Mouse (Mus musculus): ENCODE data around the gene Rpusd2. TPM values are rescaled to one million over a fixed set of nuclear protein-coding genes. Genes with fewer than 3 reads are reported as not detected.
"Not testable (repeated sequence)": the region's sequence is repeated elsewhere in the genome, so short reads cannot be mapped to it uniquely, and the experiment has no call there.

Rpusd2 gene
- polyA plus RNA-seq, 1 experiment, result 3.5 TPM

- no peak for TF ChIP-seq POLR2A (IDR thresholded peaks at IDR 0.05; ENCODE audit: borderline replicate concordance, extremely low read depth, low read depth, low read length)
- TF ChIP-seq CTCF (IDR thresholded peaks at IDR 0.05; ENCODE audit: insufficient read depth, low read length), result no peak
- Histone ChIP-seq H3K4me1 (ENCODE audit: control insufficient read depth, insufficient read depth, low read length) (peaks cover 3% of the 10 kb centered on the region; the same call in 1 of the 2 replicates), H3K4me3 (replicated peaks; ENCODE audit: extremely low read depth, low read depth, low read length) (peak overlapping the region; percentile 6)
- WGBS, result 45% methylated on average over 12 of the region's 12 CpGs
- DNase-seq, result peak; percentile 9
Observed at GRCm38 (mm10) chr2:119015604-119016180, 18.9 kb upstream of the Rpusd2 start.

- H3K4me1 ChIP-seq (ENCODE audit: control insufficient read depth, insufficient read depth, low read length); DNase-seq; H3K4me3 ChIP-seq (replicated peaks; ENCODE audit: extremely low read depth, low read depth, low read length): not testable (repeated sequence)
- WGBS, result 80% methylated on average over 4 of the region's 4 CpGs
Observed at GRCm38 (mm10) chr2:119016312-119016711, 18.3 kb upstream of the Rpusd2 start.

GRCm38 (mm10) chr2:119017647-119018046 lies 16.9 kb upstream of the Rpusd2 start:
- no peak for TF ChIP-seq POLR2A (IDR thresholded peaks at IDR 0.05; ENCODE audit: borderline replicate concordance, extremely low read depth, low read depth, low read length)
- peak; percentile 9; the same call in 1 of the 2 replicates for TF ChIP-seq CTCF (IDR thresholded peaks at IDR 0.05; ENCODE audit: insufficient read depth, low read length)
- 96% methylated on average over 3 of the region's 3 CpGs for whole genome bisulfite sequencing
- H3K4me1 ChIP-seq (ENCODE audit: control insufficient read depth, insufficient read depth, low read length), result peaks cover 3% of the 10 kb centered on the region; the same call in 1 of the 2 replicates
- no peak for DNase-seq
- no peak overlapping the region for H3K4me3 ChIP-seq (replicated peaks; ENCODE audit: extremely low read depth, low read depth, low read length)

GRCm38 (mm10) chr2:119018391-119019122 lies 16.0 kb upstream of the Rpusd2 start:
- WGBS, result 56% methylated on average over 22 of the region's 22 CpGs
- no peak for DNase-seq
- H3K4me1 ChIP-seq (ENCODE audit: control insufficient read depth, insufficient read depth, low read length), result peaks cover 3% of the 10 kb centered on the region; the same call in 1 of the 2 replicates

GRCm38 (mm10) chr2:119019131-119019530 lies 15.5 kb upstream of the Rpusd2 start:
- no peak overlapping the region for H3K4me3 ChIP-seq (replicated peaks; ENCODE audit: extremely low read depth, low read depth, low read length)
- WGBS, result 50% methylated on average over 5 of the region's 5 CpGs
- no peak for DNase-seq
- H3K4me1 ChIP-seq (ENCODE audit: control insufficient read depth, insufficient read depth, low read length), result peaks cover 3% of the 10 kb centered on the region; the same call in 1 of the 2 replicates
- TF ChIP-seq CTCF (IDR thresholded peaks at IDR 0.05; ENCODE audit: insufficient read depth, low read length), result no peak
- no peak for TF ChIP-seq POLR2A (IDR thresholded peaks at IDR 0.05; ENCODE audit: borderline replicate concordance, extremely low read depth, low read depth, low read length)

More at GRCm38 (mm10) chr2:119018391-119019122, 16.0 kb upstream of the Rpusd2 start:
- H3K4me3 ChIP-seq (replicated peaks; ENCODE audit: extremely low read depth, low read depth, low read length), result no peak overlapping the region
- TF ChIP-seq CTCF (IDR thresholded peaks at IDR 0.05; ENCODE audit: insufficient read depth, low read length) (no peak), POLR2A (IDR thresholded peaks at IDR 0.05; ENCODE audit: borderline replicate concordance, extremely low read depth, low read depth, low read length) (no peak)

GRCm38 (mm10) chr2:119019538-119019937 lies 15.1 kb upstream of the Rpusd2 start:
- TF ChIP-seq POLR2A (IDR thresholded peaks at IDR 0.05; ENCODE audit: borderline replicate concordance, extremely low read depth, low read depth, low read length), result no peak
- no peak for TF ChIP-seq CTCF (IDR thresholded peaks at IDR 0.05; ENCODE audit: insufficient read depth, low read length)
- H3K4me1 ChIP-seq (ENCODE audit: control insufficient read depth, insufficient read depth, low read length), result peaks cover 3% of the 10 kb centered on the region; the same call in 1 of the 2 replicates
- no peak for DNase-seq
- H3K4me3 ChIP-seq (replicated peaks; ENCODE audit: extremely low read depth, low read depth, low read length), result no peak overlapping the region
- whole genome bisulfite sequencing, result 72% methylated on average over 4 of the region's 4 CpGs

- DNase-seq, result no peak
- peaks cover 3% of the 10 kb centered on the region; the same call in 1 of the 2 replicates for H3K4me1 ChIP-seq (ENCODE audit: control insufficient read depth, insufficient read depth, low read length)
- WGBS, result 96% methylated on average over 6 of the region's 6 CpGs
- H3K4me3 ChIP-seq (replicated peaks; ENCODE audit: extremely low read depth, low read depth, low read length), result no peak overlapping the region
- TF ChIP-seq POLR2A (IDR thresholded peaks at IDR 0.05; ENCODE audit: borderline replicate concordance, extremely low read depth, low read depth, low read length), result no peak
- TF ChIP-seq CTCF (IDR thresholded peaks at IDR 0.05; ENCODE audit: insufficient read depth, low read length), result no peak
Observed at GRCm38 (mm10) chr2:119023154-119023660, 11.4 kb upstream of the Rpusd2 start.

DNA sequence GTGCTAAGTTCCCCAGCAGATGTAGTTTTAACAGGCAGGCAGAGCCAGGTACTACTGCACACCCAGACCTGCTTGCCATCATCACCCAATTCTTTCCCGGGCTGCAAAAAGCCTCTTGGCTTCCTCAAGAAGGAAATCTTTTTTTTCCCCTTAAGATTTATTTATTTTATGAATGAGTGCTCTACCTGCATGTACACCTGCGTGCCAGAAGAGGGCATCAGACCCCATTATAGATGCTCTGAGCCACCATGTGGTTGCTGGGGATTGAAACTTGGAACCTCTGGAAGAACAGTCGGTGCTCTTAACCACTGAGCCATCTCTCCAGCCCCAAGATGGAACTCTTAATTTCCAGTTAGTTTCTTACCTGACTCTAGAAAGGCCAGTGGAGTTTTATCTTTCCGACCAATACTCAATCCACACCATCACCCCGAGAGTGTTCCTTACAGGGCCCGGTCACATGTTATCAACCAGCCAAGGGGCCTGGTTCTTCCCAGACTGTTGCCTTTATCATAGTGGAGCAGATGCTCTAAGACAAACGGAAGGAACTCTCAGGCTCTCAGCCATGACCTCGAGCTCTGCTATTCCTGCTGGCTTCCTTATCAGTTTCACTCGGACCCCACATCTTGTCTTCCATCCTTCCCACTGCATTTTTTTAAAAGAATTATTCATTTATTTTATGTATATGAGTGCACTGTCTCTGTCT lies 9.9 kb upstream of the Rpusd2 start:
- H3K4me3 ChIP-seq (replicated peaks; ENCODE audit: extremely low read depth, low read depth, low read length), result no peak overlapping the region
- TF ChIP-seq CTCF (IDR thresholded peaks at IDR 0.05; ENCODE audit: insufficient read depth, low read length) (peak; percentile 32), POLR2A (IDR thresholded peaks at IDR 0.05; ENCODE audit: borderline replicate concordance, extremely low read depth, low read depth, low read length) (no peak)
- 66% methylated on average over 9 of the region's 9 CpGs for WGBS
- DNase-seq, result no peak
- peaks cover 7% of the 10 kb centered on the region for H3K4me1 ChIP-seq (ENCODE audit: control insufficient read depth, insufficient read depth, low read length)

GRCm38 (mm10) chr2:119025239-119025616 lies 9.4 kb upstream of the Rpusd2 start:
- no peak for DNase-seq
- WGBS, result 75% methylated on average over 4 of the region's 4 CpGs
- no peak overlapping the region for H3K4me3 ChIP-seq (replicated peaks; ENCODE audit: extremely low read depth, low read depth, low read length)
- peaks cover 7% of the 10 kb centered on the region for H3K4me1 ChIP-seq (ENCODE audit: control insufficient read depth, insufficient read depth, low read length)
- TF ChIP-seq CTCF (IDR thresholded peaks at IDR 0.05; ENCODE audit: insufficient read depth, low read length) (no peak), POLR2A (IDR thresholded peaks at IDR 0.05; ENCODE audit: borderline replicate concordance, extremely low read depth, low read depth, low read length) (no peak)
